Mouse (Mus musculus) erythroid progenitor cell, adult 5-6 weeks (primary cell): ENCODE results near the gene Dusp2. TPM values are rescaled to one million over a fixed set of nuclear protein-coding genes. Genes with fewer than 3 reads are reported as not detected.

Experiments
- ATAC-seq: replicated peaks from 2 replicates; pipeline ENCODE4 v1.8.0; 2016; ENCODE audit warnings: moderate number of reproducible peaks, mild to moderate bottlenecking, moderate TSS enrichment, inconsistent platforms; ENCODE audit not compliant: poor library complexity, low FRiP score, severe bottlenecking
- total RNA-seq, 2 experiments: library from RNA; stranded (forward) in 1 of 2; stranded (reverse) in 1 of 2; fragments of 150-400 nt in 1 of 2; fragments of 186-747, 209-891 nt in 1 of 2; gene quantifications; 2 replicates each; pipeline versions ENCODE4 v1.2.3 to v1.2.4; 2015 to 2017; ENCODE audit warnings: low replicate concordance in 2 of 2

The Dusp2 gene
- total RNA-seq (2015; ENCODE audit: low replicate concordance): 14.8 and 24.7 TPM in 2 replicates
- 3.1 and 16.0 TPM in 2 replicates for total RNA-seq (2017; ENCODE audit: low replicate concordance)

DNA sequence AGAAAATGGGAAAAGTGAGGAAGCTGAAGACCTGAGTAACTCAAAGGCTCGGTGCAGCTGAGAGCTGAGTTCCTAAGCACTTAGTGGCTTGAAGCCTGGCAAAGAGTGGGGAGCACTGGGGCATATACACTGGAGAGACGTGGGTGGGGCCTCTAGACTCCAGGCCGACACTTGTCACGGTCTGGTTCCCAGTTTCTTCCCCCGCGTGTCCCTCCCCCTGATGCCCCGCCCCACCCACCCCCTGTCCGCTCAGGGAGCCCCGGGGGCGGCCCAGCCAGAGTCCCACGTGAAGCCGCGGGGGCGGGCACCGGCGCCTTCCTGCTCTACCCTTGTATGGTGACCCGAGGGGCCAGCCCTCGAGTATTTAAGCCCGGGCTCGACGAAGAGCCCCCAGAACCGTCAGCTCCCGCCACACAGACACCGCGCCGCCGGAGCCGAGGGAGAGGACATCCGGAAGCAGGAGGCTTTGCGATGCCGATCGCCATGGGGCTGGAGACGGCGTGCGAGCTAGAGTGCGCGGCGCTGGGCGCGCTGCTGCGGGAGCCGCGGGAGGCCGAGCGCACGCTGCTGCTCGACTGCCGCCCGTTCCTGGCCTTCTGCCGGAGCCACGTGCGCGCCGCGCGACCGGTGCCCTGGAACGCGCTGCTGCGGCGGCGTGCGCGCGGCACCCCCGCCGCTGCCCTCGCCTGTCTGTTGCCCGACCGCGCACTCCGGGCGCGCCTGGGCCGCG, at the start of gene Dusp2:
Gene Dusp2, plus strand, starts transcription at position 393 of the 730 bp plus-strand sequence.
- ATAC-seq: no peak

DNA sequence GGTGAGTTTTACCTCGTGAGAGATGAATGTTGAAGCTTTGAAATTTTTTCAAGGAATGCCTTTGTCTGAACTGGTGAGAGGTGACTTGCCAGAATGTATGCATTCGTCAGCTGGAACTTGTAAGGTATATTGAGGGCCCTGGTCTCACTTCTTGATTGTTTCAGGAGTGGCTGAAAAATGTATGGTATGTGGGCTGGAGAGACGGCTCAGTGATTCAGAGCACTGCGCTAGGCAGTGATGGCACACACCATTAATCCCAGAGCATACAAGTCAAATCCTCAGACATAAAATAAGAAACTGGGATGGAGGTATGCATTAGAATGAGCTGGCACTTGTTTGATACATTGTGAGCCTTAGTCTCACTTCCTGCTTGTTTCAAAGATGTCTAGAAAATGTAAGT, 43.7 kb upstream of the Dusp2 start:
- ATAC-seq: no peak

DNA sequence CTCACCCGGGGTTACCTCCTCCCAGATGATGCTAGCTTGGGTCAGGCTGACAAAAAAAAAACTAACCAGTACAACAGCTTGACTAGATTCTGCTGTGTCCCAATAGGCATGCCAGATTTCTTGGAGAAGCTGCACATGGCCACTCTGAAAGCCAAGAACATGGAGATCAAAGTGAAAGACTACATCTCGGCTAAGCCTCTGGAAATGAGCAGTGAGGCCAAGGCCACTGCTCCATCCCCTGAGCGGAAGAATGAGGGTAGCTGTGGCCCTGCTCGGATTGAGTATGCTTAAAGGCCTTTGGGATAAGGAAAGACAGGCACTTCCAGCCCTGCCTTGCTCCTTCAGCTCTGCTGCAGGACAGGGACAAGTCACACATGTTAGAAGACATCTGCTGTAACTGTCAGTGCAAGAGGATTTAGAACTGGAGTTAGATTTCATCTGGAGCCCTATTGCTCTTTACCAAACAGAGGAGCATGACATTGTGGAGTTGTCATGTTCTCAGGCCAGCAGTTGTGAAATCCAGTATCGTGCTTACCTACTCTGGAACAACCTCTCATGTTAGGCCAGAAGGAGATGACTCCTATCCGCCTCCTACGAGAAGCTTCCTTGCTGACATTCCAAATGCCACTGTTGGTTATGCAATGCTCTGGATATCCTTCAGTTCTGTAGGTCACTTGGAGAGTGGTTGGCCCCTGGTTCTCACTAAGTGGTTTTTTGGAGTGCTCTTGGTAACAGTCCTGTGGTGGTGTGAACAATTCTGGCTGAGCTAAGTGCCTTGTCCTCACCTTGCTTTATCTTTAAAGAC, 38.8 kb upstream of the Dusp2 start:
- no peak for ATAC-seq

DNA sequence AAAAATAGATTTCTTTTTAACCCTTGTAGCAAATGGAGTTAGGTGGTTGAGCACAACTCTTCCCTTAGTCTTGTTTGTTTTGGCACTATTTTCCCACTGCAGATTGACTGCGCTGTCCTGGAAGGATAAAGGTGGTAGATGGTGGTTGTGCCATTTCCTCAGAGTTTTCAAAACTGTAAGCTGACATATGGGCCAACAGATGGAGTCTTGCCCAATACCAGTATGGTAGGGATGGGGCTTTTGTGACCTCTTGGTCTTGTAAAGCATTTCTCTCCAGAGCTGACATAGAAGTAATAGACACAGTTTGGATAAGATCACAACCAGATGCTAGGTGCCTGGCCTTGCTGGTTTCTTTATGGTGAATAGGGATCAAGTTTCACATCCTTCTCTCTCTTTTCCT, 37.9 kb upstream of the Dusp2 start:
- ATAC-seq: no peak

DNA sequence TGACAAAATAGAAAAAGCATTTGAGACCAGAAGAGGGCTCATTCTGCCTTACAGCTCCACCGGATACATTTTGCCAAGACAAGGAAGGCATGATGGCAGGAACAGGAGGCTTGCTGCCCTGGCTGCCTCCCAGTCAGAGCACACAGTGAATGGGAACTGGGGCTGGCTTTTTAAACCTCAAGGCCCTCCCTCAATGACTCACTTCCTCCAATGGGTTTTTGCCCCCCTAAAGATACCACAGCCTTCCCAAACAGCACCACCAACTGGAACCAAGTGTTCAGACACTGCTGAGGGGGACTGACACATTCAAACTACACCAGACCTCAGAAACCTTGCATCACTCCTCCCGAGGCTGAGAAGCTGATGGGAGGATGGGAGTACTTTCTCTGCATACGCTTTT, 35.3 kb upstream of the Dusp2 start:
- no peak for ATAC-seq

DNA sequence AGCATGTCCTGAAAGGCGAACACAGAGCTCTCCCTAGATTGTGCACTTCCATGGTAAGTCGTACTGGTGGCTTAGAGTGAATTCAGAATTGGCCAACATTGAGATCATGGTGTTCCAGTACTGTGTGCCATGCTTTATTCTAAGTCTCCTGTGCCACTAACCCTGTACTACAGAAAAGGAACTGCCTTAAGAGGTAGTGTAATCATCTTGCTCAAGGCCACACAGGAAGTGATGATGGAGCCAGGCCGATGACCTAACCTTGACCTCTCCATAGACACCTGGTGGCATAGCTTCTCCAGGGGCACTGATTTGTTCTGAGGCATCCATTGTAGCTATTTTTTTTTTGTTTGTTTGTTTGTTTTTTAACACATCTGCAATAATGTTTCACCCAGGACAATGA, 34.1 kb upstream of the Dusp2 start:
- no peak for ATAC-seq

DNA sequence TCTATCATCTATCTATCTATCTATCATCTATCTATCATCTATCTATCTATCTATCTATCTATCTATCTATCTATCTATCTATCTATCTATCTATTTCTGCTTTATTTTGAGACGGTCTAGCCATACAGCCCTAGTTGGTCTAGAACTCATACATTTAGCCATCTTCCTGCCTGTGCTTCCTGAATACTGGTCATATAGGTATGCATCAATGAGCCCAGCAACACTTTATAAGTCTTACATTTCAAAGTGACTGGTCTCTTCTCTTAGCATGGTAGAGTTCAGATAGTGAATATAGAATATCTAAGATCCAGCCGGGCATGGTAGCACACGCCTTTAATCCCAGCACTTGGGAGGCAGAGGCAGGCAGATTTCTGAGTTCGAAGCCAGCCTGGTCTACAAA, 31.8 kb upstream of the Dusp2 start:
- peak; percentile 57; the same call in 1 of the 2 replicates for ATAC-seq

DNA sequence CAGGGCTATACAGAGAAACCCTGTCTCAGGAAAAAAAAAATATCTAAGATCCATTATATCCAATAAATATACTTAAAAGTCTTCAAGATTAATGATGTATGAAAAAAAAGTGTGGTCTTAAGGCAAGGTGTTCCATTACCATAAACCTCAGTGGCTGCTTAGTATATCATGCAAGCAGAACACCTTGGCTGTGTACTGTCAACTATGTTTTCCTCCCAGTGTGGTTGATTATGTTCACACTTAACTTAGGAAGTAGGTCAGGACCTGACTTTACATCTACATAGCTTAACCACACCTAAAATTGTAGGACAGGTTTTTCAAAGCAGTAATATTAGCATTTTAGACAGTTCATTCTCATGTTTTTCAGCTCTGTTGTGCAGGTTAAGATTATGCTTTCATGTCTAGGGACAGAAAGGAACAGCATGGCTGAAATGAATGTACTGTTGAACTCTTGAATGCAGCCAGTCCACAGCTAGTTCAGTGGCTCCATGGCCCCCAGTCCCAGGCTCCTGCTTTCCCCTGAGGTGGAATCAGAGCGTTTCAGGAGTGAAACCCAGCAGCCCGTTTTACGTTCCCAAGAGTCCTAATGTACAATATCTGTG, 31.2 kb upstream of the Dusp2 start:
- 0 out of 2 replicates have a peak, but pooled peaks have one; percentile 34 for ATAC-seq

DNA sequence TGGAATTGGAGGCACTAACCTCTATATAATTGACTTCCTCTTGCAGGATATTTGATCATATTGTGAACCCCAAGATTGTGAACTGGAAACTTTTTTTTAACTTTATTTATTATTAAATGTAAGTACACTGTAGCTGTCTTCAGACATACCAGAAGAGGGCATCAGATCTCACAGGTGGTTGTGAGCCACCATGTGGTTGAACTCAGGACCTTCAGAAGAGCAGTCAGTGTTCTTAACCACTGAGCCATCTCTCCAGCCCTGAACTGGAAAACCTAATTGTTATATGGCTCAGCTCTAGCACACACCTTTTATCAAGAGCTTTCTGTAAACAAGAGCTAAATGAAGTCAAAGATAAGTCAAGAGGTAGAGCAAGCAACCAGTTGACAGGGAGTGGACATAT, 29.8 kb upstream of the Dusp2 start:
- no peak for ATAC-seq

DNA sequence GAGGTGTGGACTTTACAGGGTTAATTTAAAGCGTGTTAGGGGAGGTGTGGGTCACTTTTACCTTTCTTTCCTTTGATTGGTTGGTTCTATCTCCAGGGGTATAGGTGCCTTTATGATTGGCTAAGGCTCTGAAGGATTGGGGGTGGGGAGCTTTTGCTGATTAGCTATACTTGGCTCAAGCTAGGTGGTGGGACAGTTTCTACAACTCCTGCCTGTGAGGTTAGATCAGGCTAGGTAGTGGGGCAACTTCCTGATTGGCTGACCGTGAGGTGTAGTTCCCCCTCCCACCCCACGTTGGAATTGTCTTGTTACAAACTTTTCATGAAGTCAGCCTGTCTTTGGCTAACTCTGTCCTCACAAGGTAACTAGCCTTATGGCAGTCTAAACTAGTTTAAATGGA, 28.8 kb upstream of the Dusp2 start:
- no peak for ATAC-seq

DNA sequence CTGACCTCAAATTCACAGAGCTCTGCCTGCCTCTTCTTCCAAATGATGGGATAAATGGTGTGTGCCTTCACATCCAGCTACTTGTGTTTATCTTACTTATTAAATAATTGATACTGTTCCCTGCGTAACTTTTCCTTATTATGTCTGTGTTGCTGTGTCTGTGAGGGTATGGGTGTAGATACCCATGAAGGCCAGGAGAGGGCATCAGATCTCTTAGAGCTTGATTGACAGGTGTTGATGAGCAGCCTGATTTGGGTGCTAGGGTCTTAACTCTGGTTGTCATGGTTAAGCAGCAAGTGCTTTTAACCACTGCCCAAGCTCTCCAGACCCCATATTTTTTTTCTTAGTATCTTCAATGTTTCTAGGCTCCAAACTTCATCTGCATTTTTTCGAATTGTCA, 27.3 kb upstream of the Dusp2 start:
- no peak for ATAC-seq

DNA sequence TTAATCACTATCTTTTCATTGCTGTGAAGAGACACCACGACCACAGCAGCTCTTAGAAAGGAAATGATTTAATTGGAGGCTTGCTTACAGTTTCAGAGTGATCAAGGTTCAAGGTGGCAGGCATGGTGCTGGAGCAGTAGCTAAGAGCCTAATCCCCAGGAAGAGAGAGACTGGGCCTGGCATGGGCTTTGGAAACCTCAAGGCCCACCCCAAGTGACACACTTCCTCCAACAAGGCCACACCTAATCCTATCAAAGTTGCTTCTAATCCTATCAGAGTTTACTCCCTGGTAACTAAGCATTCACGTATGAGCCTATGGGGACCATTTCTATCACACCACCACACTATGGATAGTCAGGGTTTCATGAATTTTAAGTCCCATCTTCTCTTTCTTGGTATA, 25.7 kb upstream of the Dusp2 start:
- no peak for ATAC-seq

DNA sequence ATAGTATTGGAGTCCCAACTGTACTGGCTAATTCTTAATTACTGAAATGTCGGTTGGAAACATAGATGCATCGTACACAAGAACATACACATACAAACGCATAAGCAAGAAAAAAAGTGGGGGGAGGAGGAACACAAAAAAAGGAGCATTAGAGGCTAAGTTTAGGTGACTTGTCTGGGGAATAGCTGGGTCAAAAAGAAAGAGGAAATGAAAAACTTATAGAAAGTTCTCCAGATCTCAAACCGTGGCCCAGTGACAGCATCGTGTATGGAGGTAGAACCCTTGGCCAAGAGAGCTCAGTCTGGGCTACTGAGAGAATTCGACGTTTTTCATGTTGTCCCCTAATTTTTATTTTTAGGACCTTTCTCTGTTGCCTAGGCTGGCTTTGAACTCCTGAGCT, 25.3 kb upstream of the Dusp2 start:
- ATAC-seq: no peak

DNA sequence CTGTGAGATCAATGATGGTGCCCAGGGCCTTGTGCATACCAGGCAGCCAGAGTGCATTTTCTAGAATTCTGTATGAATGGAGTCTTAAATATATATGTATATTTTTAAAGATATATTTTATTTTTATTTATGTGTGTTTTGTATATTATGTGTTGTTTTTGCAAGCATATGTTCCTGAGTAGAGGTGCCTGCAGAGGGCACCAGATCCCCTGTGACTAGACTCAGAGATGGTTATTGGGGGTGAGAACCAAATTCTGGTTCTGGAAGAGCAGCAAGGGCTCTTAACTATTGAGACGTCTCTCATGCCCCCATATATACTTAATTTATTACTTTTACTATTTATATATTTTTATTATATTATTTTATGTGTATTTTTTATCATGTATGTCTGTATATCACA, 24.8 kb upstream of the Dusp2 start:
- no peak for ATAC-seq

DNA sequence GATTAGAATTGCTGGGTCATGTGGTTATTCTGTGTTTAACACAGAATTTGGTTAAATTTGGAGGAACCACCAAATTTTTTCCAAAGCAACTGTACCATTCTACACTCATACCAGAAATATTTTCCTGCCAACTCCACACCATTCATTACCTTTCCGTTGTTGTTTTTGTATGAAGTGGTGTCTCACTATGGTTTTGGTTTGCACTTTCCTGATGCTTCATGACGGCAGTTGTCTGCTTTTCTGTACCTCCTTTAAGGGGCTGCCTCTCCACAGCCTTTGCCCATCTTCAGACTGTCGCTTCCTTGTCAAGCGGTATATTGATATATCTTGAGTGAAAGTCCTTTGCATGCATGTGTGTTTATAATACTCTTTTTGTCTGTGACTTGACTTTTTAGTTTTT, 23.2 kb upstream of the Dusp2 start:
- no peak for ATAC-seq

DNA sequence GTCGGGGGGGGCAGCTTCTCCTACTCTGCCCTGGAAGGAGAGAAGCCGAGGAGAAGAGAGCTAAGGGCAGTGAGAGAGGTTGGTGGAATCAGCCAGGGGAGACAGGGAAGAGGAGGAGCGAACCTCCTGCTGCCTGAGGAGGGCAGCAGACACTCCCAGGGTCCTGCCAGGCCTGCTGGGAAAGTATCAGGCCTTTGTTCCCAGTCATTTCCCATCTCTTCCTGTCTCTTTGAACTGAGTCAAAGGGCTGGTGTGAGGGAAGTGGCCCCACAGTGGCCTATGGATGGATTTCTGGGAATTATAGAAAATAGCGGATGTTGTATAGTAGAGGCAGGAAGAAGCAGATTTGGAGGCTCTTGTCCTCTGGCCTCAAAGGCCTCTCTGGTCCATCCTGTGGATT, 22.1 kb upstream of the Dusp2 start:
- ATAC-seq: no peak

DNA sequence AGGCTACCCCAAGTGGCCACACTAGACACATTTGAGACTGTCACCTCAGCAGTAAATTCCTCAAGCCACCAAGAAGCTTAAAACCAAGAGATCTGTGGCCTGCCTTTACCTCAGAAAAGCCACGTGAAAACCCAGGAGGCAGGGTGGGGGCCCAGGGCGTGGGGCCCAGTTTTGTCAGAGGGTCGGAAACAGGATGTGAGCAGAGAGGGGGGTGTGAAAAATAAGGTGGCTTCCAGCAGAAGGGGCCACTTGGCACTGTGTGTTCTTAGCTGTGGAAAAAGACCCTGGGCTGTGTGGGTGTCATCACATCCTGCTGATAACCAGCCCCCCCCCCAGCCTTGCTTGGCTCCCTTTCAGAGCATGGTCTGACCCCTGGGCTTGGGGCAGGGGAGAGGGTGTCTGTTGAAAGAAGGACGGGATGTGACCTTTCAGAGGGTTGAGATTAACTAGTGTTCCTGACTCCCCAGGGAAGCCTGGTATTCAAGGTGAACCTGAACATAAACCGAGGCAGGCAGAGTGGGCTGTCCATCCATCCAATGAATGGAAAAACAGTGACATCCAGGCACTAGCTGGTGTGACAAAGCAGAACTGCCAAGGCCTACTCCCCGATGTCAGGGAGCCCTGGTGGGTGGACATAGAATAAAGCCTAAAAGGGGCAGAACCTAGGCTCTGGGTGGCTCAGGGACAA, 21.3 kb upstream of the Dusp2 start:
- ATAC-seq: no peak

DNA sequence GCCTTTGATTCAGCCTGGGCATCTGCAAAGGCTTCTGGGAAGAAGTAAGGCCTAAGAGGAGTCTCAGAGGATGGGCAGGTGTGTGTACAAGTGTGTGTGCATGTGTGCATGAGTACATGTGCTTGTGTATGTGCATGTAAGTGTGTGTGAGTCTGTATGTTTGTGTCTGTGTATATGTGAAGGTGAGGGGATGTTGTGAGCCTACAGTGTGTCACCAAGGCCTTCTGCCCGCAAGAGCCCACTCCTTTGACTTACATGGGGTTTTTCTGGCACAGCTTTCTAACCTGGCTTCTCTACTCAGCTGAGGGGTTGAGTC, 20.8 kb upstream of the Dusp2 start:
- ATAC-seq: no peak

DNA sequence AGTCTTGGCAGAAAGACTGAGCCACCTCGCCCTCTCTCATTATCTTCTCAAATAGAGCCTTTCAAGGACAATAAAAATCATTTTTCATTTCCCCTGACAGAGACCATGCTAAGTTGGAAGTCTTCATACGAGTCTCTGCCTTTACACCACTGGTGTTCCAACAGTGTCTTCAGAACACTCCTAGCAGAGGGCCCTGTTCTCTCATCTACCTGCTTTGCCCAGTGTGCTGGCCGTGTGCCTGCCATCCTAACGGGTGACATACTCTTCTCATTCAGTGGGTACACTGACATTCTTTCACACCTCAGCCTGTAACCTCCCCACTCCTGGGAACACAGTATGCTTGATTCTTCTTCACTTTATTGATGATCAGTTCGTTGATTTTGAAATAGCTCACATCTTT, 19.5 kb upstream of the Dusp2 start:
- ATAC-seq: no peak

DNA sequence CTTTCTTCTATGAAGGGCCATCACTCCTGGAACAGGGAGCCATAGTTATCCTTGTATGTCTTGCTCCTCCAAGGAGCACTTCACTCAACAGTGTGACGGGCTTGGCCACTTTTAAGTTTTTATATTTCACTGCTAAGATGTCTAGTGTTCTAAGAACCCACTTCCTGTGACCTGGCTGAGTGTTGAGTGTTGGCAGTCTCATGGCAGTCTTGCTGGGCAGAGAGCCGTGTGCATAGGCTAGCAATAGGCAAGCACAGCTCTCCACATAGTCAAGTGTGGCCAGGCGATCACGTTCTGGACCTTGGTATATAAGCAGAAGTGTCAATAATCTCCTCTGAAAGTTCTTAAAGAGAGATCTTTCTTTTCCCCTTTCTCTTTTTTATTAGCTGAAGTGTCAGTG, 17.8 kb upstream of the Dusp2 start:
- no peak for ATAC-seq

DNA sequence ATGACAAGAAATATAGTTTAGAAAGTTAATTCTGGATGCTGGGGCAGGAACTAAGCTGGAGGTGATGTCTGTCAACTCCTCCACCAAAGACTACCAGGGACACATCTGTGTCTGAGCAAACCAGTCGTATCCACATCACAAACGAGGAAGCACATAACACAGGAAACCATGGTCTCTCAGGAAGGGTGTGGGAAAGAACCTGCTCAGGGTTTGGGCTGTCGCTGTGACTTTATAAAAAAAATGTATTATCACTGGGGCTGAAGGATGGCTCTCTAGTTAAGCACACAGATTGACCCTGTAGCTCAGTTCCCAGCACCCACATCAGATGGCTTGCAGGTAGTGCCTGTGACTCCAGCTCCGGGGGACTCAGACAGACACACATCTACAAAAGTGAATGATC, 16.9 kb upstream of the Dusp2 start:
- no peak for ATAC-seq
